Mouse (Mus musculus) c-Kit-positive CD71-positive TER-119-negative erythroid progenitor cells, embryonic 14.5 days (primary cell): ENCODE data around the gene Slc7a1.
"Not testable (repeated sequence)": the region's sequence is repeated elsewhere in the genome, so short reads cannot be mapped to it uniquely, and the experiment has no call there.

Experiments used
- DNase-seq: peaks from one replicate; pipeline ENCODE4 v3.0.0-alpha.2; 2013; ENCODE audit warnings: low read depth

Gene Slc7a1

DNA sequence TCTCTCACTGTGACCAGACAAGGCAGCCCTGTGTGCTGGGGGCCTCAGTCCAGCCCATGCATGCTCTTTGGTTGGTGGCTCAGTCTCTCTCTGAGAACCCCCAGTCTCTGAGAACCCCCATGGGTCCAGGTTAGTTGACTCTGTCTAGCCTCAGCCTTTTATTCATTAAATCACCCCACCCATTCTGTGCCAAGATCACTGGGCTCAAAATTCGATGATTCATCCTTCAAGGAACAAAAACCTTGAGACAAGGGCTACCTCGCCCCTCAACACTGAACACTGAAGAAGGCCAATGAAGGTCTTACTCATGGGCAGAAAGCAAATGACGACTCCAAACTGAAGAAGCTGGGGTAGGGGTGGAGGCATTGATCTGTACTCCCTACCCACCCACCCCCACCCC is 31.9 kb downstream of the Slc7a1 start:
- DNase-seq = no peak

DNA sequence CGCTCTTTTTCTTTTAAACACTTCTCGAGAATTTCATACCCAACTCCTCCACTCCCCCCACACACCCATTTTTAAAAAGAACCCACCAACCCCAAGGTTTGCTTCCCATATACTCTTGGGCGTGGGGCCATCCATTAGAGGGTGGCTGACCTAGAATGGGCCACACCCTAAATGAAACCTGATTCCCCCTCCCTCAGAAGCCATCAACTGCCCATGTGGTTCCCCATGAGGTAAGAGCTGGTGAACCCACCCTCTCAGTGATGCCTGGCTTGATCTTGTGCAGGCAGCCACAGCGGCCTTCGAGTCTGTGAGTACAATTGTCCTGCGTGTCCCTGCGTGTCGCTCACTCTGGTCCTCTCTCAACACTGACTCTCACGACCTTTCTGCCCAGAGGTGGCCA is 33.2 kb downstream of the Slc7a1 start:
- DNase-seq = no peak

DNA sequence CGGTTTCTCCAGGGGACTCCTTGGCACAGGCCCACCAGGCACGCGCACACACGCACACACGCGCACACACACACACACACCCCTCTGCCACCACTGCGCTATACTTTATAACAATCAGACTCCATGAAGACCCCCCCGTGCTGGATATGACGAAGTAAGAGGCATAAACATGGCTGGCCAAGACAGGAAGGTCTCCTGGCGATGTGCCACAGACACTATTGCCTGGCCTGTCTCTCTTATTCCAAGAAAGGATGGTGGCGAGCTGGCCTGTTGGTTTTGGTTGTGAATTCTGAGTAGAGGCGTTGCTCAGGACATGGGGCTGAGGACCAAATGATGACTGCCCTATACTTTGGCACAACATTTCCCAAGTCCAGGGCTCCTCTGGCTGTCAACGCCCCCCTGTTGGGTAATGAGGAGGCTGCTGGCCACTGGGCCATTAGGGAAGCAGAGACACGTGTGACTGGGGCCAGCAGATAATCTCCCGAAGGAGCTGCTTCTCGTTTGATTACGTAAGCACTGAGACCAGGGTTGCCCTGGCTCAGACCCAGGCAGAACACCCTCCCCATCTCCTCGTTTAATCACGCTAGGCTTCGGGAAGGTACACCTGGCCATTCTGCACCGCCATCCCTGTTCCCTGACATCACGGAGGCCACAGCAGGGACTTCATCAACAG is 36.1 kb downstream of the Slc7a1 start:
- no peak for DNase-seq

DNA sequence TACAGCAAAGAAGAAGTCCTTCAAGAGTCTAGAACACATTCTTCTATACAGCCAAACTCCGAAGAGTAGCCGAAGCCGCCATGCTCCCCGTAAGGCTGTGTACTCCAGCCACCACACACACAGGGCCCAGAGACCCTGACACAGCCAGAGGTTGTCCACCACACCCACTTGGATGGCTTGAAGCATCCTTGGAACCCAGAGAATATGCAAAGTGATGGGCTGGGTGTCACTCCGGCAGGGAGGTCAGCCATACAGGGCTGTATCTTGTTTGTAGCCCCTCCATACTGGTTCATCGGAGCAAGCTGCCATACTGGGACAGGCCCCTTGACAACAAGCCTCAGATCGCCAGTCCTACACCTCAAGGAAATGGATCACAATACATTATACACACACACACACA is 37.4 kb downstream of the Slc7a1 start:
- DNase-seq = no peak

DNA sequence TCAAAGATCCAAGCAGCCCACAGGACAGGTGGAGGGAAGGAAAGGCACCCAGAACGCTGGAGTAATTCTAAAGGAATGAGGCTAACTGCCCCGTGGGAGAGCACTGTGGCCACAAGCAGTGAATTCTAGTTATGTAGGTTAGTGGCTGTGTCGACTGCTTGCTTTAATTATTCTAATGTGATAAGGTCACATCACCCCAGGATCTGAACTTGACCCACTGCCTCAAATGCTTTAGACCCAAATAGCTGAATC is 38.0 kb downstream of the Slc7a1 start:
- no peak for DNase-seq

DNA sequence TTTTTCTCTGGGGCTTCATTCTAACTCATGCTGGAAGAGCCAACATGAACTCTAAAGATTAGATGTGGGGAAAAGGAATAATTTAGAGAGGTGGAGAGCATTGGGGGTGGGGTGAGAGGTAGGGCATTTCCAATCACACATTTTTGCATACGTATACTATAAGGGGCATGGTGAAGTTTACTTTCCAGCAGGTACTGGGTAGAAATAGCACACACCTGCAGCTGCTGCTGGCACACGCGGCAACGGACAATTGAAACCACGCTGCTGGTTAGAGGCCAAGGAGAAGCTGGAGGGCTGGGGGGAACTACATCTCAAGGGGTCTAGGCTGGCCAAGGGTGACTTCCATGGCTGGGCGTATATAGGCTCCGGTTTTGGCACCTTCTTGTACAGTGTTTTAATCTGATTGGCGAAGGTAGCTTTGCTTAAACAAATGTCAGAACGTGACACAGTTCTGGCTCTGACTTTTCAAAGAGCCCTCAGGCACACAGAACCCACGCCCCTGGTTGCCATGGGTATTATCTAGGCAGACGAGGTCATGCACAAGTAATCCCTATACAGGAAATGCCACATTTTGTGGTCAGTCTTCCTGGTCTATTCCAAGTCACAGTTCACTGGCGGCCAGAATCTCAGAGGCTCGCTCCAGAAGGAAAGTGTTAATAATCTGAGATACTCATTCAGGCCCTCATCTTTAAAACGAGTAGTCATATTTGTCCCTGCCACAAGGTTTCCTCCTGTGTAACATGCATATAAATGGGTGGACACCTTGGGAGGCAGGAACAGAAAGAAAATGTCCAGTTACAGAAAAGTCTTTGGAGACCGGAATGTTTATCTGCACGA is 38.6 kb downstream of the Slc7a1 start:
- peak; percentile 40 for DNase-seq

- DNase-seq = no peak
Measured at GRCm38 (mm10) chr5:148359131-148359530, 40.6 kb downstream of the Slc7a1 start.

DNA sequence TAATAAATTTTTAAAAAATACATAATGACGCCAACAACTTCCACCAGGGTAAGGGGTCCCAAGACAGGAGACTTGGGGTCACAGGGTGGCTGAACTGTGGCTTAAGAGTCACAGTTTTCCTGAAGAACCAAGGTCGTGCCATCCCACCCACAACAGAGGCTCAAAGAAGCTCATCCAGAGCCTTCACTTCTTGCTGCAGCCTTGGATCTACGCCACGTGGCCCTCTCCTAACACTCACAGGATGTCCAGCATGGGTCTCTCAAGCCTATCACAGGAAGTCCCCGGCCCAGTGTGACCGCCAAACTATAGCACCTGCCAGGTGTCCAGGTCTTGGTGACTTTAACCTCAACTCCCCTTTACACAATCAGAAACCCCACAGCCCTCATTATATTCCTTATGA is 42.5 kb downstream of the Slc7a1 start:
- no peak for DNase-seq

GRCm38 (mm10) chr5:148355822-148356221 is 43.9 kb downstream of the Slc7a1 start:
- DNase-seq = no peak

DNA sequence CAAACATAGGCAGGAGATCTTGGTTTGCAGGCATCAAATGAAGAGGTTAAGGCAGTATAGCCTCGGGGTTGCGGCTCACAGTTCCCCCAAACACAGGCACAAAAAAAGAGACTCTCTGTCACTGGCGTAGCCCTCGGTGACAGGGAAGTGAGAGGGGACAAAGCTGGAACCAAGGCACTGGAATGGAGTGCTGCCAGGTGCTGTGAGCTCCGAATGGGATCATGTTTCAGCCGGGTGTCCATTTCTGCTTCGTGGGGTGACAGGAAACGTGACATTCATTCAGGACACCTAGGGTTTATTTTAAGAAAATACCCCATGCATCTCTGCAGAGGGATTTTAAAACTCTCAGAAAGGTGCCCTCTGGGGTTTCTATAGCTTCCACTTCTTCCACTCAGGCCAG is 45.2 kb downstream of the Slc7a1 start:
- DNase-seq = no peak

DNA sequence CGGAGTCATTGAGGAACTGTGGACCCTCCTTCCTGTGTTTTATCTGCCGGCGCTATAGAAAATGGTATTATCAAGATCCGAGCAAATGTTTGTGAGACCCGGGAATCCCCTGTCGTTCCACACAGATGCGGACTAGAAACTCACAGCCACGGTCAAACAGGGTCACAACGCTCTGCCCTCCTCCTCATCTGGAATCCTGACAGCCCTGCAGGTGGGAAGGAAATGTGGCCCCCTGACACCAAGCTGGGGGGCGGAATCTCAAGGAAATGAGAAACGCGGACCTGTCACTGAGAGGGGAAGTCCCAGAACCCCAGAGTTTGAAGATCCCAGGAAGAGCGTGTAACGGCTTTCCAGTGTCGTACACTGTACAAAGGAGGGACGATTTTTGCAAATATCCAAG is 46.3 kb downstream of the Slc7a1 start:
- DNase-seq = no peak

- no peak for DNase-seq
Measured at GRCm38 (mm10) chr5:148349327-148350011, 50.2 kb downstream of the Slc7a1 start.

GRCm38 (mm10) chr5:148348153-148348552 is 51.6 kb downstream of the Slc7a1 start:
- DNase-seq = no peak

DNA sequence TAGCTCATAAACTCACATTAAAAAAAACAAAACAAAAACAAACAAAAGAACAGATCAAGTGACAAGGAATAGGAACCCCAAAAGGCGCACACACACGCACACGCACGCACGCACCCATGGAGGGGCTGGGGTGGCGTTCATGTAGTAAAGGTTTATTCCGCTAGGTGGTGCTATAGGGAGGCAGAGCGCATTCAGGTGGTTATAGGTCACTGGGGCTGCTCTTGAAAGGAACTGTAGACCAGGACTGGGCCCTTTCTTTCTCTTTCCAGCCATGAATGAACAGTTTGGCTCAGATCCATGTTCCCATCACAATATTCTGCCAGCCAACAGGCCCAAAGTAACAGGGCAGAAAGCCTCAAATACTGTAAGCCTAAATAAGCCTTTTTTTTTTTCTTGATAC is 53.2 kb downstream of the Slc7a1 start:
- no peak for DNase-seq

GRCm38 (mm10) chr5:148344374-148344773 is 55.3 kb downstream of the Slc7a1 start:
- no peak for DNase-seq

- DNase-seq = peak; percentile 21
Measured at GRCm38 (mm10) chr5:148342061-148342741, 57.5 kb downstream of the Slc7a1 start.

GRCm38 (mm10) chr5:148339126-148339525 is 60.6 kb downstream of the Slc7a1 start:
- no peak for DNase-seq

DNA sequence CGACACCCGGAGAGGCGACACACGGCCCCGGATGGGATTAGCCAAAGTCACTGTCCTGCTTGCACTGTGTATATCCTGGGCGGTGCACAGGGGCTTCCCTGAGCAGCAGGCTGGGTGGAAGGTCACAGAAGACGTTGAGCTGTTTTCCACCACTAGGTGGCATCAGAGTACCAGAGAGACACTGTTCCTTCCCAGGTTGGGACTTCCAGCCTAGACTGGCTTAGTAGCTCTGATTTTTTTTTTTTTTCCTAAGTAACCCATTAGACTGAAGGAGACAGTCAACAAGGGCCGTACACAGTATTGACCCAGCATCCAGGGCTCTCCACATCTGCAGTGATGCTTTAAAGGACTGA is 67.1 kb downstream of the Slc7a1 start:
- DNase-seq = peak; percentile 41

GRCm38 (mm10) chr5:148331926-148332621 is 67.6 kb downstream of the Slc7a1 start:
- DNase-seq = no peak

DNA sequence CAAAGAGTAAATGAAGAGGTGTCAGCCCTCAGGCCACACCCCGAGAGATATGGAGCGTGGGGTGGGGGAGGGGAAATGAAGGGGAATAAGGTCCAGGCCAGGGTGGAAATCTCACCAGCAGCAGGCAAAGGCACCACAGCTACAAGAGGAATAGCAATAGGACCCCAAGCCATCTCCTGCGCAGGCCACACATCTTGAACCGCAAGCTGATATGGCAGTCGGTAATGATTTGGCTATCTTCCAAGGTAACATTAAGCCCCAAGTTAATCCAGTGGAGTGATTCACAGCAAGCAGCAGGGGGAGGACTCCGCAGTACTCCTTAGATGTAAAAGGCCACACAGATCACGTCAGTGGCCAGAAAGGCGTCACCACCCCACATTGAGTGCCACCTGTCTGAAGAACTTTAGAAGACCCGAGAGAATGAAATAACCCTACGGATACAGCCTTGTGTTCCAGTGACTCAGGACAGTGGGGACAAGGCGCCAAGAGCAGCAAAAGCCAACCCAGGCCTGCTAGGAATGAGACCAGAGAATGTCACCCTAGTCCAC is 68.4 kb downstream of the Slc7a1 start:
- no peak for DNase-seq

DNA sequence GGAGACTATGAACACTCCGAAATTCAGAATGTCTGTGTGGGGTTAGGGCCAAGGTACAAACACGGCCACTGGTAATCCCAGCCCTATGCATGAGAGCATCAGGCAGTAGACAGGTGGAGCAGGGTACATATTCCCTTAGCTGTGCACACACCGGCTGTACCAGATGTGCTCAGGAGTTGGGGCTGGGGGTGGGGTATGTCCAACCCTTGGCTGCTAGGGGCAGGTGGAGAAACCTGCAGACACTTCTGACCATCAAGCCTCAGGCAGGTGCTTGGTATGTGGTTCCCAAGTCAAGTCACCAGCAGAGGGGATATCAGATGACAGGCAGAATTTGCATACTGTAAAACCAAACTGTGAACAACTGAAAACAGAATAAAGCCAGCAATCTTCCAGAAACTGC is 70.7 kb downstream of the Slc7a1 start:
- DNase-seq = no peak

GRCm38 (mm10) chr5:148326295-148326694 is 73.4 kb downstream of the Slc7a1 start:
- DNase-seq = not testable (repeated sequence)
